Mouse (Mus musculus) limb, embryonic 11.5 days (tissue): Measurements from ENCODE around the gene Fsd1l. TPM values are rescaled to one million over a fixed set of nuclear protein-coding genes. Genes with fewer than 3 reads are reported as not detected.

ENCODE experiments used
- ATAC-seq: fragments of 200-750 bp; cut with Nextera tagmentation; 2 replicates; pipeline ENCODE4 v1.8.0; 2017; ENCODE audit warnings: low read depth; ENCODE audit not compliant: insufficient number of reproducible peaks, low FRiP score, low TSS enrichment
- DNase-seq: peaks from one replicate; pipeline ENCODE4 v3.0.0-alpha.2; 2015; ENCODE audit warnings: low spot score
- H3K27ac ChIP-seq: fragments of 300-500 bp; sonication (generic); replicated peaks from 2 replicates; pipeline ENCODE4 v1.5.1; 2014; ENCODE audit warnings: low read depth, mild to moderate bottlenecking, low read length
- H3K27me3 ChIP-seq: fragments of 300-500 bp; sonication (generic); 2 replicates; pipeline ENCODE4 v1.6.1; 2014; ENCODE audit warnings: mild to moderate bottlenecking, low read length, mixed read lengths; ENCODE audit not compliant: control insufficient read depth, insufficient read depth
- H3K36me3 ChIP-seq: fragments of 300-500 bp; sonication (generic); 2 replicates; pipeline ENCODE4 v1.6.1; 2014; ENCODE audit warnings: mild to moderate bottlenecking, low read length, moderate library complexity, mixed read lengths; ENCODE audit not compliant: control insufficient read depth, insufficient read depth
- H3K4me1 ChIP-seq: fragments of 300-500 bp; sonication (generic); 2 replicates; pipeline ENCODE4 v1.6.1; 2014; ENCODE audit warnings: low read length, mixed read lengths; ENCODE audit not compliant: control insufficient read depth, insufficient read depth
- H3K4me2 ChIP-seq: fragments of 300-500 bp; sonication (generic); 2 replicates; pipeline ENCODE4 v1.6.1; 2014; ENCODE audit warnings: low read depth, mild to moderate bottlenecking, moderate library complexity; ENCODE audit not compliant: severe bottlenecking
- H3K4me3 ChIP-seq: fragments of 300-500 bp; sonication (generic); 2 replicates; pipeline ENCODE4 v1.5.1; 2014; ENCODE audit warnings: low read depth, low read length
- H3K9ac ChIP-seq: fragments of 300-500 bp; sonication (generic); 2 replicates; pipeline ENCODE4 v1.6.1; 2014; ENCODE audit warnings: mild to moderate bottlenecking, low read length
- H3K9me3 ChIP-seq: fragments of 300-500 bp; sonication (generic); 2 replicates; pipeline ENCODE4 v1.6.1; 2016; ENCODE audit warnings: low read length; ENCODE audit not compliant: control insufficient read depth
- WGBS: fragments of 180-500 bp; shearing (Covaris S2); extraction: QIAGEN DNeasy Blood & Tissue Kit; methylation state at CpG from one replicate; pipeline ENCODE4 v1.1.7; 2014; 5-methylcytosine and 5-hydroxymethylcytosine counted together
- polyA plus RNA-seq: library from polyadenylated mRNA; unstranded; fragments of >200 nt; fragmentation: Nextera tagmentation; extraction: Ambion mirVana; gene quantifications from 2 replicates; pipeline ENCODE4 v1.2.1, GENCODE M21; 2014

Fsd1l gene
- 7.1 and 7.8 TPM in 2 replicates for polyA plus RNA-seq

GRCm38 (mm10) chr4:53631316-53632010, at the start of gene Fsd1l:
Gene Fsd1l, plus strand, starts transcription at chr4:53631471.
- Histone ChIP-seq H3K4me3 (peak within 1 kb of the TSS; percentile 85), H3K27me3 (no peaks in the 10 kb centered on the region), H3K9me3 (no peaks in the 10 kb centered on the region), H3K4me1 (no peaks in the 10 kb centered on the region), H3K4me2 (peak within 1 kb of the TSS; percentile 49), H3K9ac (peak within 1 kb of the TSS; percentile 85), H3K36me3 (no peaks in the 10 kb centered on the region), H3K27ac (no peak within 1 kb of the TSS)
- under 1% methylated on average over 68 of the region's 88 CpGs for WGBS
- ATAC-seq (peak; percentile 81), DNase-seq (peak; percentile 82)

GRCm38 (mm10) chr4:53587676-53588075, 43.6 kb upstream of the Fsd1l start:
- DNase-seq (no peak), ATAC-seq (no peak)
- no peaks in the 10 kb centered on the region for H3K27me3 ChIP-seq
- H3K9ac ChIP-seq: no peak overlapping the region
- no peak overlapping the region for H3K4me3 ChIP-seq
- no peaks in the 10 kb centered on the region for H3K9me3 ChIP-seq
- H3K4me1 ChIP-seq: no peaks in the 10 kb centered on the region
- no peaks in the 10 kb centered on the region for H3K36me3 ChIP-seq
- no peak overlapping the region for H3K27ac ChIP-seq
- no peak overlapping the region for H3K4me2 ChIP-seq

GRCm38 (mm10) chr4:53588936-53589335, 42.3 kb upstream of the Fsd1l start:
- no peak for DNase-seq
- no peaks in the 10 kb centered on the region for H3K4me1 ChIP-seq
- 83% methylated on average over 1 of the region's 1 CpGs for WGBS
- no peak overlapping the region for H3K4me3 ChIP-seq
- H3K27me3 ChIP-seq: no peaks in the 10 kb centered on the region
- no peaks in the 10 kb centered on the region for H3K36me3 ChIP-seq
- H3K9ac ChIP-seq: no peak overlapping the region
- H3K4me2 ChIP-seq: no peak overlapping the region
- H3K9me3 ChIP-seq: no peaks in the 10 kb centered on the region
- no peak for ATAC-seq
- H3K27ac ChIP-seq: no peak overlapping the region

- Histone ChIP-seq H3K9ac (no peak overlapping the region), H3K4me3 (no peak overlapping the region), H3K4me2 (no peak overlapping the region), H3K9me3 (no peaks in the 10 kb centered on the region), H3K27ac (no peak overlapping the region), H3K4me1 (no peaks in the 10 kb centered on the region), H3K27me3 (no peaks in the 10 kb centered on the region), H3K36me3 (no peaks in the 10 kb centered on the region)
- ATAC-seq (no peak), DNase-seq (no peak)
- WGBS: 92% methylated on average over 4 of the region's 4 CpGs
Measured at GRCm38 (mm10) chr4:53589466-53589865, 41.8 kb upstream of the Fsd1l start.

- 86% methylated on average over 4 of the region's 4 CpGs for WGBS
- H3K36me3 ChIP-seq: no peaks in the 10 kb centered on the region
- no peak overlapping the region for H3K4me2 ChIP-seq
- no peaks in the 10 kb centered on the region for H3K9me3 ChIP-seq
- H3K27ac ChIP-seq: no peak overlapping the region
- ATAC-seq (no peak), DNase-seq (no peak)
- H3K9ac ChIP-seq: no peak overlapping the region
- no peaks in the 10 kb centered on the region for H3K4me1 ChIP-seq
- H3K4me3 ChIP-seq: no peak overlapping the region
- no peaks in the 10 kb centered on the region for H3K27me3 ChIP-seq
Measured at GRCm38 (mm10) chr4:53590163-53590562, 41.1 kb upstream of the Fsd1l start.

- Histone ChIP-seq H3K36me3 (no peaks in the 10 kb centered on the region), H3K9me3 (no peaks in the 10 kb centered on the region), H3K9ac (no peak overlapping the region), H3K4me2 (no peak overlapping the region), H3K4me1 (no peaks in the 10 kb centered on the region), H3K4me3 (no peak overlapping the region), H3K27me3 (no peaks in the 10 kb centered on the region), H3K27ac (no peak overlapping the region)
- no peak for DNase-seq
- no peak for ATAC-seq
- 89% methylated on average over 7 of the region's 7 CpGs for WGBS
Measured at GRCm38 (mm10) chr4:53590691-53591447, 40.4 kb upstream of the Fsd1l start.

- Histone ChIP-seq H3K36me3 (no peaks in the 10 kb centered on the region), H3K27ac (no peak overlapping the region), H3K4me2 (no peak overlapping the region), H3K27me3 (no peaks in the 10 kb centered on the region), H3K4me3 (no peak overlapping the region), H3K4me1 (no peaks in the 10 kb centered on the region), H3K9ac (no peak overlapping the region), H3K9me3 (no peaks in the 10 kb centered on the region)
- WGBS: 92% methylated on average over 11 of the region's 11 CpGs
- no peak for DNase-seq
- ATAC-seq: no peak
Measured at GRCm38 (mm10) chr4:53591536-53591935, 39.7 kb upstream of the Fsd1l start.

GRCm38 (mm10) chr4:53591941-53592340, 39.3 kb upstream of the Fsd1l start:
- Histone ChIP-seq H3K27ac (no peak overlapping the region), H3K9me3 (no peaks in the 10 kb centered on the region), H3K4me3 (no peak overlapping the region), H3K4me2 (no peak overlapping the region), H3K4me1 (no peaks in the 10 kb centered on the region), H3K9ac (no peak overlapping the region), H3K27me3 (no peaks in the 10 kb centered on the region), H3K36me3 (no peaks in the 10 kb centered on the region)
- DNase-seq (no peak), ATAC-seq (no peak)
- 86% methylated on average over 8 of the region's 8 CpGs for WGBS
